Mouse (Mus musculus): Measurements from ENCODE around the gene Cpt1c.

GRCm38 (mm10) chr7:45017242-45018061 is 42.8 kb upstream of the Cpt1c start, which contains the start of gene Rras:
- no peak for TF ChIP-seq POLR2A (IDR thresholded peaks at IDR 0.05; ENCODE audit: insufficient read depth, low read length)
- TF ChIP-seq CTCF (IDR thresholded peaks at IDR 0.05; ENCODE audit: low read depth, low read length), result no peak
